Mouse (Mus musculus) thymus, adult 2 months (tissue): ENCODE measurements around the gene Prrt3.

Source experiments
- CTCF ChIP-seq: fragments of 200-500 bp; IDR thresholded peaks from 2 replicates; pipeline ENCODE4 v1.5.1; 2012; ENCODE audit warnings: mild to moderate bottlenecking, control low read depth, low read length, moderate library complexity, borderline replicate concordance; ENCODE audit not compliant: control insufficient read depth, poor library complexity, insufficient read depth; ENCODE audit errors: extremely low read depth
- POLR2A ChIP-seq: fragments of 200-500 bp; IDR thresholded peaks from 2 replicates; pipeline ENCODE4 v1.6.1; 2012; ENCODE audit warnings: mild to moderate bottlenecking, low read length, control low read depth, moderate library complexity; ENCODE audit not compliant: control insufficient read depth, poor library complexity, insufficient read depth; ENCODE audit errors: extremely low read depth

DNA sequence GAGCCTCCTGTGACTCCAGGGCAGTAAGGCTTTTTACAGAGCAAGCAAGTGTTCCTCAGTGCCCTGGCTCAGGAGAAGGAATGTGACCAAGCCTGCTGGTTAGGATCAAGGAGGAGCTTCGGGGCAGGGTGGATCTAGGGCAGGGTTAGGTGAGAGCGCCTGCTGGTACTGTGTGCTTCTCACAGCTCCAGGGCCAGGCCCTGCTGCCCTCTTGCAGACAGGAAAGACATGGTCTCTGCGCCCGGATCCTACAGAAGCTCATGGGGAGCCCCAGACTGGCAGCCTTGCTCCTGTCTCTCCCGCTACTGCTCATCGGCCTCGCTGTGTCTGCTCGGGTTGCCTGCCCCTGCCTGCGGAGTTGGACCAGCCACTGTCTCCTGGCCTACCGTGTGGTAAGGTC, 43.1 kb downstream of the Prrt3 start:
- no peak for TF ChIP-seq CTCF
- TF ChIP-seq POLR2A, result no peak
